Mouse (Mus musculus): ENCODE measurements around the gene Gm8332. TPM values are rescaled to one million over a fixed set of nuclear protein-coding genes. Genes with fewer than 3 reads are reported as not detected.
"Not testable (repeated sequence)": the region's sequence is repeated elsewhere in the genome, so short reads cannot be mapped to it uniquely, and the experiment has no call there.

Gm8332 gene
- polyA plus RNA-seq, 1 experiment from 2014 or later, result not detected

- H3K36me3 ChIP-seq (replicated peaks); H3K9me3 ChIP-seq (replicated peaks); H3K27ac ChIP-seq (replicated peaks); H3K27me3 ChIP-seq; H3K4me3 ChIP-seq (replicated peaks); H3K4me1 ChIP-seq (replicated peaks); H3K9ac ChIP-seq; H3K4me2 ChIP-seq; ATAC-seq (ENCODE audit: insufficient read depth): not testable (repeated sequence)
- WGBS (ENCODE audit: insufficient replicate concordance), result 63% methylated on average over 9 of the region's 9 CpGs
Observed at GRCm38 (mm10) chr12:88211458-88211857, 38.4 kb downstream of the Gm8332 start.

- 78% methylated on average over 2 of the region's 2 CpGs for WGBS (ENCODE audit: insufficient replicate concordance)
- H3K36me3 ChIP-seq (replicated peaks), result no peaks in the 10 kb centered on the region
- ATAC-seq (ENCODE audit: insufficient read depth), result no peak
Observed at GRCm38 (mm10) chr12:88202856-88203255, 47.0 kb downstream of the Gm8332 start.

More at GRCm38 (mm10) chr12:88202856-88203255, 47.0 kb downstream of the Gm8332 start:
- Histone ChIP-seq H3K9me3 (replicated peaks) (no peaks in the 10 kb centered on the region), H3K4me2 (no peak overlapping the region), H3K4me3 (replicated peaks) (no peak overlapping the region), H3K9ac (no peak overlapping the region), H3K27ac (replicated peaks) (no peak overlapping the region), H3K4me1 (replicated peaks) (no peaks in the 10 kb centered on the region), H3K27me3 (no peaks in the 10 kb centered on the region)

Other genes starting within 250 kb of the Gm8332 start
- not detected in 2 replicates for gene Gm2075, start 238.3 kb downstream of the Gm8332 start, polyA plus RNA-seq (2015; fragmentation: Nextera tagmentation; extraction: Ambion mirVana)
- gene Gm6803, start 231.3 kb downstream of the Gm8332 start, polyA plus RNA-seq (2015; fragmentation: Nextera tagmentation; extraction: Ambion mirVana), result not detected in 2 replicates
- gene Gm2056, start 223.1 kb downstream of the Gm8332 start, polyA plus RNA-seq (2015; fragmentation: Nextera tagmentation; extraction: Ambion mirVana), result not detected in 2 replicates
- gene Gm16368, start 166.4 kb downstream of the Gm8332 start, polyA plus RNA-seq (2015; fragmentation: Nextera tagmentation; extraction: Ambion mirVana), result not detected in 2 replicates
- gene Gm10436, start 68.0 kb downstream of the Gm8332 start, polyA plus RNA-seq (2015; fragmentation: Nextera tagmentation; extraction: Ambion mirVana), result not detected in 2 replicates
- not detected in 2 replicates for gene Gm5662, start 24.4 kb upstream of the Gm8332 start, polyA plus RNA-seq (2015; fragmentation: Nextera tagmentation; extraction: Ambion mirVana)
- gene Gm5039, start 73.9 kb upstream of the Gm8332 start, polyA plus RNA-seq (2015; fragmentation: Nextera tagmentation; extraction: Ambion mirVana), result not detected in 2 replicates
- 6.8 TPM in 2 replicates for gene Adck1, start 110.5 kb upstream of the Gm8332 start, polyA plus RNA-seq (2015; fragmentation: Nextera tagmentation; extraction: Ambion mirVana)